Mouse (Mus musculus): Measurements from ENCODE around the gene Olfr288. TPM values are rescaled to one million over a fixed set of nuclear protein-coding genes. Genes with fewer than 3 reads are reported as not detected.
A peak's percentile ranks its signal among the peaks of the same experiment; 100 is the strongest.

Gene Olfr288
- total and polyA plus RNA-seq, 2 experiments: not detected

GRCm38 (mm10) chr15:98154146-98154545, 41.2 kb downstream of the Olfr288 start:
- WGBS: 53% methylated on average over 4 of the region's 4 CpGs
- TF ChIP-seq POLR2A (IDR thresholded peaks at IDR 0.05; ENCODE audit: extremely low read depth, insufficient read depth, low read length) (no peak), CTCF (IDR thresholded peaks at IDR 0.05; ENCODE audit: low read depth, low read length) (no peak)
- DNase-seq (ENCODE audit: extremely low read depth, low read depth, low spot score): no peak
- H3K36me3 ChIP-seq (ENCODE audit: control insufficient read depth, insufficient read depth, low read length): no peaks in the 10 kb centered on the region
- no peak overlapping the region for H3K4me3 ChIP-seq (ENCODE audit: insufficient read depth, low read depth, low read length)
- H3K27ac ChIP-seq (replicated peaks; ENCODE audit: insufficient read depth, low read depth, low read length): no peak overlapping the region
- H3K27me3 ChIP-seq (ENCODE audit: control insufficient read depth, insufficient read depth, low read length): no peaks in the 10 kb centered on the region
- no peaks in the 10 kb centered on the region for H3K4me1 ChIP-seq (ENCODE audit: control insufficient read depth, insufficient read depth, low read length)
- H3K9ac ChIP-seq (ENCODE audit: low read depth, low read length): no peak overlapping the region
- no peaks in the 10 kb centered on the region for H3K79me2 ChIP-seq (ENCODE audit: control insufficient read depth, insufficient read depth, low read length)

GRCm38 (mm10) chr15:98153625-98154024, 41.7 kb downstream of the Olfr288 start:
- Histone ChIP-seq H3K27me3 (ENCODE audit: control insufficient read depth, insufficient read depth, low read length) (no peaks in the 10 kb centered on the region), H3K4me3 (ENCODE audit: insufficient read depth, low read depth, low read length) (no peak overlapping the region), H3K36me3 (ENCODE audit: control insufficient read depth, insufficient read depth, low read length) (no peaks in the 10 kb centered on the region), H3K4me1 (ENCODE audit: control insufficient read depth, insufficient read depth, low read length) (no peaks in the 10 kb centered on the region), H3K27ac (replicated peaks; ENCODE audit: insufficient read depth, low read depth, low read length) (no peak overlapping the region), H3K79me2 (ENCODE audit: control insufficient read depth, insufficient read depth, low read length) (no peaks in the 10 kb centered on the region), H3K9ac (ENCODE audit: low read depth, low read length) (no peak overlapping the region)
- DNase-seq (ENCODE audit: extremely low read depth, low read depth, low spot score): peak; percentile 48
- WGBS: 40% methylated on average over 3 of the region's 3 CpGs
- TF ChIP-seq CTCF (IDR thresholded peaks at IDR 0.05; ENCODE audit: low read depth, low read length): peak; percentile 52
- no peak for TF ChIP-seq POLR2A (IDR thresholded peaks at IDR 0.05; ENCODE audit: extremely low read depth, insufficient read depth, low read length)

DNA sequence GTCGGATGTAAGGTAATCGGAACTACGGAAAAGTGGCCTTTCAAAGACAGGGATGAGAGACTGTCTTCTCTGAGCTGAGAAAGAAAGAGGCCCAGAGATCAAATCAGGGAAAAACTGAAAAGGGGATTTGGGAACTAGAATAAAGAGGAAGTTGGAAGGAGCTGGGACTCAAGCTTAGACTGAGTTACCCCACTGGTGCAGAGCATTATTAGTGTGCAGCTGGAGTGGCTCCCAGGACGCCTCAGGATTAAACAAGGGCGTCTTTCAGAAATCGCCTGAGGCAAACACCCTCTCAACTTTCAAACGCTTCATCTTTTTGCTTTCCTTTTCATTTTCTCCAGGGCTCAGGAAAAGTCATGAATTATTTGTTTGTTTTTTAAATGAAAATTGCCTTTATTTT, 42.4 kb downstream of the Olfr288 start:
- Histone ChIP-seq H3K9ac (ENCODE audit: low read depth, low read length) (no peak overlapping the region), H3K4me3 (ENCODE audit: insufficient read depth, low read depth, low read length) (no peak overlapping the region), H3K79me2 (ENCODE audit: control insufficient read depth, insufficient read depth, low read length) (no peaks in the 10 kb centered on the region), H3K4me1 (ENCODE audit: control insufficient read depth, insufficient read depth, low read length) (no peaks in the 10 kb centered on the region), H3K27ac (replicated peaks; ENCODE audit: insufficient read depth, low read depth, low read length) (no peak overlapping the region), H3K36me3 (ENCODE audit: control insufficient read depth, insufficient read depth, low read length) (no peaks in the 10 kb centered on the region), H3K27me3 (ENCODE audit: control insufficient read depth, insufficient read depth, low read length) (no peaks in the 10 kb centered on the region)
- no peak for TF ChIP-seq POLR2A (IDR thresholded peaks at IDR 0.05; ENCODE audit: extremely low read depth, insufficient read depth, low read length)
- no peak for TF ChIP-seq CTCF (IDR thresholded peaks at IDR 0.05; ENCODE audit: low read depth, low read length)
- WGBS: 85% methylated on average over 7 of the region's 7 CpGs
- no peak for DNase-seq (ENCODE audit: extremely low read depth, low read depth, low spot score)

DNA sequence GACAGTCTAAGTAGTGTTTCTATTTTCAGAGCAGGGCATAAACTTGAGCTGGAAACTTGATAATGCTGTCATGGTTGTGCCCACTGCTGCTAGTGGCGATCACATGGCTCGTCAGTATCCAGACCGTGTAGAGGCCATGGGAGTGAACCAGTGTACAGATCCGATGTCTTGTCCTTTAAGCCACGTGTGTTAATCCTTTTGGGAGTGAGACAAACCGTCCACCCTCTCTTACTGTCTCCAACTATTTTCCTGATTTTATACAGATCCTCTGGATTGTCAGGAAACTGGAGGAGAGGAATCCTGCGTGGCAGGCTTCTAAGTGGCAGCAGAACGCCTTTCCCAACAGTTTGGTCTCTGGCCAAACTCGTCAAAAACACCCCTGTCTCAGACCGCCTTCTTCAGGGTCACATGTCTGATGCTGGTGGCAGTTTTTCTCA, 46.2 kb downstream of the Olfr288 start:
- TF ChIP-seq POLR2A (IDR thresholded peaks at IDR 0.05; ENCODE audit: extremely low read depth, insufficient read depth, low read length): no peak
- TF ChIP-seq CTCF (IDR thresholded peaks at IDR 0.05; ENCODE audit: low read depth, low read length): no peak
- H3K27ac ChIP-seq (replicated peaks; ENCODE audit: insufficient read depth, low read depth, low read length): no peak overlapping the region
- no peak overlapping the region for H3K4me3 ChIP-seq (ENCODE audit: insufficient read depth, low read depth, low read length)
- peaks cover 9% of the 10 kb centered on the region; the same call in 1 of the 2 replicates for H3K79me2 ChIP-seq (ENCODE audit: control insufficient read depth, insufficient read depth, low read length)
- no peak for DNase-seq (ENCODE audit: extremely low read depth, low read depth, low spot score)
- H3K9ac ChIP-seq (ENCODE audit: low read depth, low read length): no peak overlapping the region
- peaks cover 2% of the 10 kb centered on the region; the same call in 1 of the 2 replicates for H3K4me1 ChIP-seq (ENCODE audit: control insufficient read depth, insufficient read depth, low read length)
- no peaks in the 10 kb centered on the region for H3K27me3 ChIP-seq (ENCODE audit: control insufficient read depth, insufficient read depth, low read length)
- no peaks in the 10 kb centered on the region for H3K36me3 ChIP-seq (ENCODE audit: control insufficient read depth, insufficient read depth, low read length)
- WGBS: 74% methylated on average over 10 of the region's 10 CpGs

- no peak for DNase-seq (ENCODE audit: extremely low read depth, low read depth, low spot score)
- Histone ChIP-seq H3K4me1 (ENCODE audit: control insufficient read depth, insufficient read depth, low read length) (peaks cover 2% of the 10 kb centered on the region; the same call in 1 of the 2 replicates), H3K36me3 (ENCODE audit: control insufficient read depth, insufficient read depth, low read length) (no peaks in the 10 kb centered on the region), H3K4me3 (ENCODE audit: insufficient read depth, low read depth, low read length) (no peak overlapping the region), H3K27me3 (ENCODE audit: control insufficient read depth, insufficient read depth, low read length) (no peaks in the 10 kb centered on the region), H3K27ac (replicated peaks; ENCODE audit: insufficient read depth, low read depth, low read length) (no peak overlapping the region), H3K9ac (ENCODE audit: low read depth, low read length) (no peak overlapping the region), H3K79me2 (ENCODE audit: control insufficient read depth, insufficient read depth, low read length) (peaks cover 9% of the 10 kb centered on the region; the same call in 1 of the 2 replicates)
- WGBS: 82% methylated on average over 3 of the region's 3 CpGs
- no peak for TF ChIP-seq CTCF (IDR thresholded peaks at IDR 0.05; ENCODE audit: low read depth, low read length)
- TF ChIP-seq POLR2A (IDR thresholded peaks at IDR 0.05; ENCODE audit: extremely low read depth, insufficient read depth, low read length): no peak
Observed at GRCm38 (mm10) chr15:98148356-98148755, 47.0 kb downstream of the Olfr288 start.

DNA sequence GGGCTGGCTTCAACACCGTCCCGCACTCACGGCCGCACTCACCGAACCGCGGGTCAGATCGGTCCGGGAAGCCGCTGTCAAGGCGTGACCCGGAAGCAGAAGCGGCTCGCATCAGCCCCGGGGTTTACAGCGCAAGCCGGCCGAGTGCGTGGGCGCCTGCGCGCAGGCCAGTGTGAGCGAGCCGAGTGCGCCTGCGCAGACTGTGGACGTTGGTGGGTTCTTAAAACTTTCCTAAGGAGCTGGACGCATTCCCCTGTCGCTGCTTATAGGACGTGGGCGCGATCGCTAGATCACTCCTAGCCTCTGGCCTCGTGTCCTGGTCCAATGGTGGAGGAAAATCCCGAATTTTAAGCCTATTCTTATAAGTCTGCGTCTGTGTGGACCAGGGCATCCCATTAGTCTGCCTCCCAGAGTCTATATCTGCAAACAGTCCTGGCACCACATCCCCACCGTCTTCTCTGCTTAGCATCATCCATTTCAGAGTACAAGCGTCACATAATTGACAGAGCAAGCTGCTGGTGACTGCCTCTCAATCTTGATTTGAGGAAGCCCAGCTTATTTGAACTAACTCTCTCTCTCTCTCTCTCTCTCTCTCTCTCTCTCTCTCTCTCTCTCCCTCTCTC, 49.7 kb downstream of the Olfr288 start:
- DNase-seq (ENCODE audit: extremely low read depth, low read depth, low spot score): peak; percentile 79
- Histone ChIP-seq H3K4me1 (ENCODE audit: control insufficient read depth, insufficient read depth, low read length) (peaks cover 2% of the 10 kb centered on the region; the same call in 1 of the 2 replicates), H3K9ac (ENCODE audit: low read depth, low read length) (peak overlapping the region; percentile 94), H3K27ac (replicated peaks; ENCODE audit: insufficient read depth, low read depth, low read length) (peak overlapping the region; percentile 57), H3K27me3 (ENCODE audit: control insufficient read depth, insufficient read depth, low read length) (no peaks in the 10 kb centered on the region), H3K4me3 (ENCODE audit: insufficient read depth, low read depth, low read length) (peak overlapping the region; percentile 85), H3K79me2 (ENCODE audit: control insufficient read depth, insufficient read depth, low read length) (peaks cover 9% of the 10 kb centered on the region; the same call in 1 of the 2 replicates), H3K36me3 (ENCODE audit: control insufficient read depth, insufficient read depth, low read length) (peaks cover 9% of the 10 kb centered on the region; the same call in 1 of the 2 replicates)
- TF ChIP-seq CTCF (IDR thresholded peaks at IDR 0.05; ENCODE audit: low read depth, low read length) (no peak), POLR2A (IDR thresholded peaks at IDR 0.05; ENCODE audit: extremely low read depth, insufficient read depth, low read length) (peak; percentile 66; the same call in 1 of the 2 replicates)
- 2% methylated on average over 38 of the region's 38 CpGs for WGBS
